Mouse (Mus musculus) forebrain, embryonic 13.5 days (tissue): ENCODE results near the gene 2210016L21Rik. TPM values are rescaled to one million over a fixed set of nuclear protein-coding genes. Genes with fewer than 3 reads are reported as not detected.
"Not testable (repeated sequence)": the region's sequence is repeated elsewhere in the genome, so short reads cannot be mapped to it uniquely, and the experiment has no call there.

Source experiments
- ATAC-seq: fragments of 200-750 bp; cut with Nextera tagmentation; 2 replicates; pipeline ENCODE4 v1.8.0; 2017
- H3K27ac ChIP-seq: fragments of 300-500 bp; sonication (generic); 2 replicates; pipeline ENCODE4 v1.5.1; 2015; ENCODE audit warnings: inconsistent platforms, mild to moderate bottlenecking, moderate library complexity
- H3K27me3 ChIP-seq: fragments of 300-500 bp; sonication (generic); 2 replicates; pipeline ENCODE4 v1.6.1; 2015; ENCODE audit warnings: mild to moderate bottlenecking, inconsistent platforms
- H3K36me3 ChIP-seq: fragments of 300-500 bp; sonication (generic); 2 replicates; pipeline ENCODE4 v1.6.1; 2015; ENCODE audit warnings: mild to moderate bottlenecking, inconsistent platforms; ENCODE audit not compliant: poor library complexity, severe bottlenecking
- H3K4me1 ChIP-seq: fragments of 300-500 bp; sonication (generic); 2 replicates; pipeline ENCODE4 v1.6.1; 2015; ENCODE audit warnings: inconsistent platforms
- H3K4me2 ChIP-seq: fragments of 300-500 bp; sonication (generic); 2 replicates; pipeline ENCODE4 v1.6.1; 2015; ENCODE audit warnings: inconsistent platforms, mild to moderate bottlenecking, moderate library complexity
- H3K4me3 ChIP-seq: fragments of 300-500 bp; sonication (generic); 2 replicates; pipeline ENCODE4 v1.5.1; 2015; ENCODE audit warnings: mild to moderate bottlenecking, inconsistent platforms
- H3K9ac ChIP-seq: fragments of 300-500 bp; sonication (generic); 2 replicates; pipeline ENCODE4 v1.6.1; 2015; ENCODE audit warnings: mild to moderate bottlenecking, inconsistent platforms
- H3K9me3 ChIP-seq: fragments of 300-500 bp; sonication (generic); replicated peaks from 2 replicates; pipeline ENCODE4 v1.6.1; 2016; ENCODE audit warnings: inconsistent platforms
- WGBS: fragments of 180-500 bp; shearing (Covaris S2); methylation state at CpG from one replicate; pipeline ENCODE4 v1.1.7; 2015; 5-methylcytosine and 5-hydroxymethylcytosine counted together
- polyA plus RNA-seq: library from polyadenylated mRNA; unstranded; fragments of >200 nt; fragmentation: Nextera tagmentation; extraction: Ambion mirVana; gene quantifications from 2 replicates; pipeline ENCODE4 v1.2.1, GENCODE M21; 2015

Gene 2210016L21Rik
- polyA plus RNA-seq, 1 experiment from 2014 or later: 85.3 TPM

- peaks cover 7% of the 10 kb centered on the region for H3K4me1 ChIP-seq
- 75% methylated on average over 19 of the region's 19 CpGs for WGBS
- H3K4me3 ChIP-seq: no peak overlapping the region
- H3K4me2 ChIP-seq: no peak overlapping the region
- no peaks in the 10 kb centered on the region for H3K9me3 ChIP-seq
- H3K27ac ChIP-seq: no peak overlapping the region
- no peak overlapping the region for H3K9ac ChIP-seq
- ATAC-seq: no peak
- no peaks in the 10 kb centered on the region for H3K36me3 ChIP-seq
- H3K27me3 ChIP-seq: no peaks in the 10 kb centered on the region
These were observed 20.2 kb upstream of the 2210016L21Rik start for GRCm38 (mm10) chr5:114921551-114922365.

DNA sequence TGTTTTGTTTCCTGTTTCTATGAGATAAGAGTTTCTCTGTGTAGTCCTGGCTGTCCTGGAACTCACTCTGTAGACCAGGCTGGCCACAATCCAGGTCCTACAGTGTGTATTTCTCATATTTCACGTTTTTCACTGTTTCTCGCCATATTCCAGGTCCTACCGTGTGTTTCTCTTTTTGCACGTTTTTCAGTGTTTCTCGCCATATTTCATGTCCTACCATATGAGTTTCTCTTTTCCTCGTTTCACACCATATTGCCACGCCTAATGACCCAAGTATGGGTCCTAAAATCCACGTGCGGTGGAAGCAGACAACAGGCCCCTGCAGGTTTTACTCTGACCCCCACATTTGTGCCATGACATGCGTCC is 19.6 kb upstream of the 2210016L21Rik start:
- Histone ChIP-seq H3K27me3 (no peaks in the 10 kb centered on the region), H3K4me2 (no peak overlapping the region), H3K9ac (no peak overlapping the region), H3K4me3 (no peak overlapping the region), H3K36me3 (no peaks in the 10 kb centered on the region), H3K9me3 (no peaks in the 10 kb centered on the region), H3K27ac (no peak overlapping the region), H3K4me1 (peaks cover 7% of the 10 kb centered on the region)
- 64% methylated on average over 10 of the region's 10 CpGs for WGBS
- no peak for ATAC-seq

GRCm38 (mm10) chr5:114922998-114923473 is 18.9 kb upstream of the 2210016L21Rik start, which contains the start of gene Oasl1:
Oasl1 (plus strand) TSS chr5:114923240.
- H3K9me3 ChIP-seq: no peaks in the 10 kb centered on the region
- ATAC-seq: no peak
- no peak within 1 kb of the TSS for H3K4me3 ChIP-seq
- no peaks in the 10 kb centered on the region for H3K36me3 ChIP-seq
- H3K9ac ChIP-seq: no peak within 1 kb of the TSS
- no peaks in the 10 kb centered on the region for H3K27me3 ChIP-seq
- peaks cover 7% of the 10 kb centered on the region for H3K4me1 ChIP-seq
- peak within 1 kb of the TSS; percentile 36 for H3K4me2 ChIP-seq
- H3K27ac ChIP-seq: no peak within 1 kb of the TSS
- 47% methylated on average over 15 of the region's 15 CpGs for WGBS

GRCm38 (mm10) chr5:114926153-114926684 is 15.7 kb upstream of the 2210016L21Rik start:
- H3K4me2 ChIP-seq: no peak overlapping the region
- no peak overlapping the region for H3K27ac ChIP-seq
- ATAC-seq: no peak
- H3K4me1 ChIP-seq: peaks cover 7% of the 10 kb centered on the region
- H3K36me3 ChIP-seq: no peaks in the 10 kb centered on the region
- H3K9ac ChIP-seq: no peak overlapping the region
- no peak overlapping the region for H3K4me3 ChIP-seq
- H3K9me3 ChIP-seq: no peaks in the 10 kb centered on the region
- WGBS: 63% methylated on average over 1 of the region's 1 CpGs
- H3K27me3 ChIP-seq: no peaks in the 10 kb centered on the region

DNA sequence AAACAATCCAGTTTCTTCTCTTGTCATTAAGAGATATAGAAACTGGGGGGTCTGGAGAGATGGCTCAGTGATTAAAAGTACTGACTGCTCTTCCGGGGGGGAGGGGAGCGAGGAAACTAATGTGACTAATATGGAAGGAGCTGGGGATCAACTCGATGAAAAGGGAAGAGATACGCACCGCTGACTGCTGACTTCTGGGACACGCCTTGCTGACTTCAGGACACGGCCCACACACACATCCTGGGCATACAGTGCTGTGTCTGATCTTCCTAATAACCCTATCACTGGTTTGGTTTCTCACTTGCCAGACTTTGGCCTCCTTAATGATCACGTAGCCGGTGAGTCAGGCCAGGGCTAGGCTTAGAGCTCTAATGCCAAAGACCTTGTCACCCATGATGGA is 15.2 kb upstream of the 2210016L21Rik start:
- H3K4me1 ChIP-seq: peaks cover 7% of the 10 kb centered on the region
- H3K27ac ChIP-seq: no peak overlapping the region
- H3K4me3 ChIP-seq: no peak overlapping the region
- H3K36me3 ChIP-seq: no peaks in the 10 kb centered on the region
- no peak overlapping the region for H3K4me2 ChIP-seq
- WGBS: 86% methylated on average over 9 of the region's 9 CpGs
- no peaks in the 10 kb centered on the region for H3K27me3 ChIP-seq
- no peaks in the 10 kb centered on the region for H3K9me3 ChIP-seq
- H3K9ac ChIP-seq: no peak overlapping the region
- no peak for ATAC-seq

- ATAC-seq: no peak
- H3K36me3 ChIP-seq: no peaks in the 10 kb centered on the region
- H3K27me3 ChIP-seq: no peaks in the 10 kb centered on the region
- no peak overlapping the region for H3K4me2 ChIP-seq
- H3K27ac ChIP-seq: no peak overlapping the region
- no peak overlapping the region for H3K9ac ChIP-seq
- no peak overlapping the region for H3K4me3 ChIP-seq
- peaks cover 6% of the 10 kb centered on the region; the same call in 1 of the 2 replicates for H3K4me1 ChIP-seq
- 65% methylated on average over 5 of the region's 5 CpGs for WGBS
- no peaks in the 10 kb centered on the region for H3K9me3 ChIP-seq
These were observed 10.3 kb upstream of the 2210016L21Rik start for GRCm38 (mm10) chr5:114931626-114932025.

- Histone ChIP-seq H3K9me3 (no peaks in the 10 kb centered on the region), H3K4me2 (no peak overlapping the region), H3K27me3 (no peaks in the 10 kb centered on the region), H3K36me3 (no peaks in the 10 kb centered on the region), H3K4me3 (no peak overlapping the region), H3K4me1 (peaks cover 6% of the 10 kb centered on the region; the same call in 1 of the 2 replicates), H3K27ac (no peak overlapping the region), H3K9ac (no peak overlapping the region)
- ATAC-seq: no peak
- 83% methylated on average over 8 of the region's 8 CpGs for WGBS
These were observed 8.8 kb upstream of the 2210016L21Rik start for GRCm38 (mm10) chr5:114933206-114933605.

- 25% methylated on average over 3 of the region's 3 CpGs for WGBS
- no peak overlapping the region for H3K4me2 ChIP-seq
These were observed 6.1 kb upstream of the 2210016L21Rik start for GRCm38 (mm10) chr5:114935838-114936237.

GRCm38 (mm10) chr5:114941138-114941537 is 820 bp upstream of the 2210016L21Rik start:
- H3K4me1 ChIP-seq, H3K4me3 ChIP-seq, H3K9me3 ChIP-seq, H3K27me3 ChIP-seq, H3K36me3 ChIP-seq, H3K9ac ChIP-seq, H3K27ac ChIP-seq, ATAC-seq: not testable (repeated sequence)
- peak overlapping the region; percentile 82; the same call in 1 of the 2 replicates for H3K4me2 ChIP-seq
- WGBS: 63% methylated on average over 3 of the region's 3 CpGs

More at GRCm38 (mm10) chr5:114935838-114936237, 6.1 kb upstream of the 2210016L21Rik start:
- H3K27ac ChIP-seq: no peak overlapping the region
- no peak for ATAC-seq
- no peaks in the 10 kb centered on the region; the same call in 1 of the 2 replicates for H3K9me3 ChIP-seq
- H3K27me3 ChIP-seq: no peaks in the 10 kb centered on the region
- no peaks in the 10 kb centered on the region for H3K36me3 ChIP-seq
- H3K4me3 ChIP-seq: no peak overlapping the region
- H3K4me1 ChIP-seq: peaks cover 6% of the 10 kb centered on the region; the same call in 1 of the 2 replicates
- no peak overlapping the region for H3K9ac ChIP-seq

- H3K4me2 ChIP-seq: peak overlapping the region; percentile 82
- peak overlapping the region; percentile 89 for H3K4me3 ChIP-seq
- H3K4me1 ChIP-seq: peaks cover 9% of the 10 kb centered on the region
- H3K27me3 ChIP-seq: no peaks in the 10 kb centered on the region
- peak overlapping the region; percentile 92; the same call in 1 of the 2 replicates for H3K27ac ChIP-seq
- ATAC-seq: no peak
- H3K9me3 ChIP-seq: no peaks in the 10 kb centered on the region; the same call in 1 of the 2 replicates
- H3K36me3 ChIP-seq: peaks cover 23% of the 10 kb centered on the region
- WGBS: 40% methylated on average over 4 of the region's 4 CpGs
- peak overlapping the region; percentile 93 for H3K9ac ChIP-seq
These were observed 790 bp downstream of the 2210016L21Rik start for GRCm38 (mm10) chr5:114942766-114943130.

- H3K4me2 ChIP-seq: no peak overlapping the region
- H3K4me1 ChIP-seq: peaks cover 9% of the 10 kb centered on the region
- no peak overlapping the region for H3K27ac ChIP-seq
- H3K9me3 ChIP-seq: no peaks in the 10 kb centered on the region
- ATAC-seq: no peak
- no peak overlapping the region for H3K9ac ChIP-seq
- H3K36me3 ChIP-seq: peaks cover 46% of the 10 kb centered on the region
- WGBS: 96% methylated on average over 10 of the region's 10 CpGs
- no peak overlapping the region for H3K4me3 ChIP-seq
- H3K27me3 ChIP-seq: no peaks in the 10 kb centered on the region
These were observed 3.1 kb downstream of the 2210016L21Rik start for GRCm38 (mm10) chr5:114945072-114945471.

- Histone ChIP-seq H3K4me3 (no peak overlapping the region), H3K9me3 (no peaks in the 10 kb centered on the region), H3K9ac (no peak overlapping the region), H3K27ac (0 out of 2 replicates have a peak overlapping the region, but pooled peaks have one; percentile 2), H3K36me3 (peaks cover 56% of the 10 kb centered on the region), H3K4me2 (no peak overlapping the region), H3K27me3 (no peaks in the 10 kb centered on the region), H3K4me1 (no peaks in the 10 kb centered on the region)
- ATAC-seq: no peak
- WGBS: 72% methylated on average over 6 of the region's 6 CpGs
These were observed 6.9 kb downstream of the 2210016L21Rik start for GRCm38 (mm10) chr5:114948891-114949290.
